7 mouse cellular contexts compared by ENCODE assay signal in genomic region chr1:134989372-134989771, GRCm38 (mm10). TPM values are rescaled to one million over a fixed set of nuclear protein-coding genes. Genes with fewer than 3 reads are reported as not detected.
A peak's percentile ranks its signal among the peaks of the same experiment; 100 is the strongest.
DNase-seq lines count a peak whose midpoint lies in the region; ATAC-seq and TF ChIP-seq lines count a peak whose summit lies in the region.

No protein-coding gene starts in this region.

- no peak for TF ChIP-seq EP300 in lung, postnatal 0 days (IDR thresholded peaks at IDR 0.05)

- H3K4me1 ChIP-seq in lung, postnatal 0 days (ENCODE audit: insufficient read depth, low read depth, low read length): no peaks in the 10 kb centered on the region

- no peak for ATAC-seq in lung, postnatal 0 days

- 9% methylated on average over 7 of the region's 7 CpGs for WGBS in large intestine, adult 2 months
- WGBS in lung, postnatal 0 days: 6% methylated on average over 7 of the region's 7 CpGs

- peak; percentile 52 for TF ChIP-seq CTCF in C2C12 (IDR thresholded peaks at IDR 0.05; ENCODE audit: control insufficient read depth, insufficient read depth, insufficient read length)
- peak; percentile 95 for TF ChIP-seq CTCF in lung, postnatal 0 days (IDR thresholded peaks at IDR 0.05)

- no peaks in the 10 kb centered on the region for H3K79me2 ChIP-seq in C2C12 (ENCODE audit: control insufficient read depth, insufficient read depth)

- no peaks in the 10 kb centered on the region for H3K9me3 ChIP-seq in lung, postnatal 0 days (ENCODE audit: low read length)

- no peak overlapping the region for H3K9ac ChIP-seq in lung, postnatal 0 days (replicated peaks; ENCODE audit: low read depth)

- no peak overlapping the region for H3K4me3 ChIP-seq in C2C12 (ENCODE audit: insufficient read depth, poor library complexity, severe bottlenecking)
- H3K4me3 ChIP-seq in lung, postnatal 0 days (ENCODE audit: low read depth, low read length): no peak overlapping the region

- peaks cover 19% of the 10 kb centered on the region for H3K36me3 ChIP-seq in C2C12 (ENCODE audit: control insufficient read depth, insufficient read depth)
- H3K36me3 ChIP-seq in lung, postnatal 0 days (ENCODE audit: insufficient read depth, low read length): no peaks in the 10 kb centered on the region

- H3ac ChIP-seq in C2C12 (ENCODE audit: control insufficient read depth, insufficient read length, low read depth): no peak overlapping the region

- H3K79me3 ChIP-seq in C2C12 (ENCODE audit: low read depth): no peaks in the 10 kb centered on the region

- no peak overlapping the region for H3K27ac ChIP-seq in lung, postnatal 0 days (ENCODE audit: low read length)

- DNase-seq in ES-CJ7 (ENCODE audit: low read depth, low spot score): peak; percentile 89
- DNase-seq in c-Kit-positive CD71-positive TER-119-negative erythroid progenitor cells, embryonic 14.5 days (ENCODE audit: low read depth): peak; percentile 58
- peak; percentile 52 to 73 for DNase-seq in frontal cortex, postnatal 25 days (ENCODE audit: low spot score in 2 of 2)
- DNase-seq in large intestine, adult 2 months (ENCODE audit: low read depth, low spot score): peak; percentile 46
- peak; percentile 88 for DNase-seq in lung, postnatal 0 days (ENCODE audit: low spot score)
- DNase-seq in spleen, adult 12 weeks (ENCODE audit: low spot score): peak; percentile 37

- no peak overlapping the region for H3K4me2 ChIP-seq in lung, postnatal 0 days (replicated peaks; ENCODE audit: low read depth, low read length)

- no peaks in the 10 kb centered on the region for H3K27me3 ChIP-seq in C2C12 (ENCODE audit: control insufficient read depth, insufficient read depth, insufficient read length)
- 0 out of 2 replicates have a peak, but pooled peaks cover 3% of the 10 kb centered on the region for H3K27me3 ChIP-seq in lung, postnatal 0 days (replicated peaks; ENCODE audit: insufficient read depth, low read length)

TF ChIP-seq in C2C12, 6 proteins besides CTCF, POLR2A, EP300 and RAD21:
- TF ChIP-seq USF1 (IDR thresholded peaks at IDR 0.05; ENCODE audit: low read depth): no peak
- TF ChIP-seq FOSL1 (IDR thresholded peaks at IDR 0.05; ENCODE audit: insufficient read depth, low read length, poor library complexity, severe bottlenecking): no peak
- TF ChIP-seq MYOG (IDR thresholded peaks at IDR 0.05; ENCODE audit: control insufficient read depth, extremely low read depth, insufficient read length): no peak
- no peak for TF ChIP-seq MYOD1 (IDR thresholded peaks at IDR 0.05; ENCODE audit: control insufficient read depth, insufficient read length, low read depth)
- TF ChIP-seq MAX (IDR thresholded peaks at IDR 0.05): no peak
- TF ChIP-seq CEBPB (IDR thresholded peaks at IDR 0.05; ENCODE audit: low read depth): no peak

RNA-seq across cellular contexts. Expression of gene Ube2t, which starts 27.0 kb away (rescaled TPM):
- 13.5 TPM for polyA plus RNA-seq in C2C12 (2012; fragmentation: generic; extraction: Trizol)
- polyA plus RNA-seq in large intestine, adult 2 months (2012; rRNA removed): 3.5 and 3.7 TPM in 2 replicates
- 4.7 and 5.6 TPM in 2 replicates for polyA plus RNA-seq in lung, postnatal 0 days (2015; fragmentation: Nextera tagmentation; extraction: Ambion mirVana)

RNA-seq across cellular contexts. Expression of gene Ppp1r12b, which starts 33.6 kb away (rescaled TPM):
- polyA plus RNA-seq in C2C12 (2012; fragmentation: generic; extraction: Trizol): 1.5 TPM
- polyA plus RNA-seq in large intestine, adult 2 months (2012; rRNA removed): 22.0 and 23.2 TPM in 2 replicates
- polyA plus RNA-seq in lung, postnatal 0 days (2015; fragmentation: Nextera tagmentation; extraction: Ambion mirVana): 5.4 and 6.1 TPM in 2 replicates

Comparison
In these comparisons a context has a peak if more than half of its experiments do, and no peak if none do; other contexts are left out.
1. DNase-seq: peak in every context shown above with its lines; median percentile 89 in ES-CJ7; 88 in lung, postnatal 0 days; 62 in frontal cortex, postnatal 25 days; 58 in c-Kit-positive CD71-positive TER-119-negative erythroid progenitor cells, embryonic 14.5 days; 46 in large intestine, adult 2 months; 37 in spleen, adult 12 weeks.